Mouse (Mus musculus) lung, postnatal 25 days (tissue): ENCODE data around the gene Zmiz2.
A peak's percentile ranks its signal among the peaks of the same experiment; 100 is the strongest.
"Not testable (repeated sequence)": the region's sequence is repeated elsewhere in the genome, so short reads cannot be mapped to it uniquely, and the experiment has no call there.

Source experiments
- DNase-seq: peaks from one replicate; pipeline ENCODE4 v3.0.0; 2022; ENCODE audit warnings: low spot score

Zmiz2 gene

DNA sequence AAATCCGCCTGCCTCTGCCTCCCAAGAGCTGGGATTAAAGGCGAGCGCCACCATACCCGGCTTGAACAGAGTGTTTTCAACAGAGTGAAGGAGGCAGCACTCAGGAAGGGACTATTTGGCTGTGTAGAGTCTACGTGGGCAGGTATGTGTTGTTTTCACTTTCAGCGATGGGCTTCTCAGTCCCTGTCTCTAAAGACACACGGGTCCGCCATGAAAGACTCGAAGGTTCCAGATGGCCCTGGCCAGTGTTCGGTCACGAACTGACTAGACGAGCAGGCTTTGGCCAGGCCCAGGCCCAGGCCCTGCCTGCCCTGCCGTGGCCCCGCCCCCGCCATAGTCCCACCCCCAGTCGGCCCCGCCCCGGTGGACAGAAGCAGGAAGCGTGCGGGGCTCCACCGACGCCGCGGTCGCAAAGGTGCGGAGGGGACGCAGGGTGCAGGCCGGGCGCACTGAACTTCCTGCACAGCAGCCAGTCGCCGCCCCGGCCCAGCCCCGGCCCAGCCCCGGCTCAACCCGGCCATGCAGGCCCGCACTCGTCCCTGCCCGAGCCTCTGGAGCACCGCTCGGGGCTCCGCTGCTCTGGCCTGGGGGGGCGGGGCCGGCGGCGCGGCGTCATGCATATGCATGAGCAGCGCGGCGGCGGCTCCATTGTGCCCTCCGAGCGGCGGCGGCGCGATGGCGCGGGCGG lies at the start of gene Zmiz2:
Gene Zmiz2 (plus strand): TSS at position 349 of the 688 bp plus-strand sequence.
- DNase-seq = peak; percentile 94

DNA sequence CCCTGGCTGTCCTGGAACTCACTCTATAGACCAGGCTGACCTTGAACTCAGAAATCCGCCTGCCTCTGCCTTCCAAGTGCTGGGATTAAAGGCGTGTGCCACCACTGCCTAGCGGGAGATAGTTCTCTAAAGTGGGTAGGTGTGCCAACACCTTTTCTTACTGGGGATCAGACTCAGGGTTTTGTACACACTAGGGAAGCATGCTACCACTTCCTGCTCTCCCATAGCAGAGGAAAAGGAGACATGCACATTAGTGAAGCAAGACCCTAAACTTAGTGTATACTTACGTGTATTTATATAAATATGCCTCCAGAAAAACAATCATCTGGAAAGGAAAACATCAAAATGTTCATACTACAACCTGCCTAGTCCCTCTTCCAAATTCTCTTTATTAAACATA lies 42.9 kb upstream of the Zmiz2 start:
- DNase-seq = no peak

DNA sequence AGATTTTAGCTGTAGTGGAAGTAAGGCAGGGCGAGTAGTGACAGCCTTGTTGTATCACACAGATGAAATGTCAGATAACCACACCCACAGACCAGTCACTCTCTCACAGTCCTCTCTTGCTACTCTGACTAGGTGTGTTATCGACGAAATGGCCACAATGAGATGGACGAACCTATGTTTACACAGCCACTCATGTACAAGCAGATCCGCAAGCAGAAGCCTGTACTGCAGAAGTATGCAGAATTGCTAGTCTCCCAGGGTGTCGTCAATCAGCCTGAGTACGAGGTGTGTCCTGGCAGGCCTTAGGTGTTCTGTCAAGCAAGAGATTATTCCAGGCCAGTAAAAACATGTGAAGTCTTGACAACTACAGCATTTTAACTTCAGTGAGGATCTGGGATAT lies 41.9 kb upstream of the Zmiz2 start:
- no peak for DNase-seq

DNA sequence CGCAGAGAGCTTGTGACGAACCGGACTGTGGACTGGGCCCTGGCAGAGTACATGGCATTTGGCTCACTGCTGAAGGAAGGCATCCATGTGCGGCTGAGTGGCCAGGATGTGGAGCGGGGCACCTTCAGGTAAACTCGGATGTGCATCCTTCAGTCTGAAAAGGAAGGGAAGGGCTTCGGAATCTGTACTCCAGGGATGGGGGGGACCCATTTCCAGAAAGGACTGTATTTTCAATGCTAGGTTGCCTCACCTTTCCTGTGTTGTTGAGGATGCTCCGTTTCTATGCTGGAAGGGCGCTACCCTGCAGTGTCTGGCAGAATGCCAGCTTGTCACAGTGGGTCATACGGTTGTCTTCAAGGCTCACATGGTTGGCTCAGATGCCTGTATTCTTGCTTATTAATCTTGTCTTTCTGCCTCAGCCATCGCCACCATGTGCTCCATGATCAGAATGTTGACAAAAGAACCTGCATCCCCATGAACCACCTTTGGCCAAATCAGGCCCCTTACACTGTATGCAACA lies 40.1 kb upstream of the Zmiz2 start:
- no peak for DNase-seq

DNA sequence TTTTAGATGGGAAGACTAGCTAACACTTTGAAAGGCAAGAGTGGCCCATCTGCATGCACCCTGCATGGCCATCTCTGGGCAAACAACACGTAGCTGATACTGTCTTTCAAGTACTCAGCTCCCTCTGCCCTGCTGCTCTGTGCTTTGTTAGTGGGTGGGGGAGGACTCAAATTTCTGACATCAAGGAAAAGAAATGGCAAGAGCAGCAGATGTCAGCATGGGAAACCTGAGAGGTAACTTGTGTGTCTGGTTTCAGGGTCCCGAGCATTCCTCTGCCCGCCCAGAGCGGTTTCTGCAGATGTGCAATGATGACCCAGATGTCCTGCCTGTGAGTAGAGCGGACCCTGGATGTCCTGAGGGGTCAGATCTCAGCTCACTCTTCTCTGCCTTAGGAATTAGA lies 39.3 kb upstream of the Zmiz2 start:
- no peak for DNase-seq

DNA sequence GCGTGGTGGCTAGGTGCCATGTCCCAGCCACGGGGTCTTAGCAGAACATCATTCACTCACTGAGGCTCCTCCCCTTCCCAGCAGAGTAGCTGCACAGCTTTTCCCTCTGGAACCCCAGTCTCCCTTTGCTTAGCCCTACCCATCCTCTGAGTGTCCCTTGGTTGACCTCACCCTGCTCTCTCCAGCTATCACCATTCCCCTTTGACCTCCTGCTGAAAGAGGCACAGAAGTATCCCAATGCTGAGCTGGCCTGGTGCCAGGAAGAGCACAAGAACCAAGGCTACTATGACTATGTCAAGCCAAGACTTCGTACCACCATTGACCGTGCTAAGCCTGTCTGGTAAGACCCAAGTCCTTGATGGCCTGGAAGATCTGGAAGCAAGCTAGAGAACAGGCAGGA lies 33.8 kb upstream of the Zmiz2 start:
- DNase-seq = no peak

DNA sequence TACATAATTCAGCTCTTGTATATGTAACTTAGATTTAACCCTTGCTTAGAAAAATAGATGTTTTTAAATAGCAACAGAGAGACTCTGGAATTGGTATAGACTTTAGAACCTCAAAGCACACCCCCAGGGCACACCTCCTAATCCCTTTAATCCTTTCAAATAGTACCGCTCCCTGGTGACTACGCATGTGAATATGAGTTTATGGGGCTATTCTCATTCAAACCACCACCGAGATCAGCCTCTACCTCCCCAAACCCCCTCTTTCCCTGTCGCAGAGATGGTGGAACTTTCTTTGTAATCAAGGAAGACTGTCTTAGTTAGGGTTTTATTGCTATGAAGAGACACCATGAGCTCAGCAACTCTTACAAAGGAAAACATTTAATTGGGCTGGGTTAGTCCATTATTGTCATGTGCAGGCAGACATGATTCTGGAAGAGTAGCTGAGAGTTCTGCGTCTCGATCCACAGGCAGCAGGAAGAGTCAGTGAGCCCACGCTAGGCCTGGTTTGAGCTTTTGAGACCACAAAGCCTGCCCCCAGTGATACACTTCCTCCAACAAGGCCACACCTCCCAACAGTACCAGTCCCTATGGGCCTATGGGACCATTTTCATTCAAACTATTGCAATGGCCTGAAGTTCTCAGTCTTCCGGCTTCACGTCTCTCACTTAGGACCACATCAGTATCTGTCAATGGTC lies 24.1 kb upstream of the Zmiz2 start:
- DNase-seq = no peak

DNA sequence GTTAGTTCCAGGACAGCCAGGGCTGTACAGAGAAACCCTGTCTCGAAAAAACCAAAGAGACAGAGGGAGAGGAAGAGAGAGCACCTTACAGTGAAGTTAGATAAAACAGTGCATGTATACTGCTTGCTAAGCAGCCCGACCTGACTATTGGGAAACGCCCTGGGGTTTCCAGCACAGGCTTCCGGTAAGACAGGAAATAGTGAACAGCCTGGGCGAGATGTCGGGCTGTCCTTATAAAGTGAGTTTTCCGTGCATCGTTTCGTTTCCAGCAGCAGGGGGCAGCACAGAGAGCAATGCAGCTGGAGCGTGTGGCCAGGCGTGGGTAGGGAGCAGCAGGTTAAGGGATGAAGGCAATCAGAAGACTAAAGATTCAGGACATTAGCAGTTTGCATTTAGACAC lies 23.0 kb upstream of the Zmiz2 start:
- DNase-seq = peak; percentile 87

DNA sequence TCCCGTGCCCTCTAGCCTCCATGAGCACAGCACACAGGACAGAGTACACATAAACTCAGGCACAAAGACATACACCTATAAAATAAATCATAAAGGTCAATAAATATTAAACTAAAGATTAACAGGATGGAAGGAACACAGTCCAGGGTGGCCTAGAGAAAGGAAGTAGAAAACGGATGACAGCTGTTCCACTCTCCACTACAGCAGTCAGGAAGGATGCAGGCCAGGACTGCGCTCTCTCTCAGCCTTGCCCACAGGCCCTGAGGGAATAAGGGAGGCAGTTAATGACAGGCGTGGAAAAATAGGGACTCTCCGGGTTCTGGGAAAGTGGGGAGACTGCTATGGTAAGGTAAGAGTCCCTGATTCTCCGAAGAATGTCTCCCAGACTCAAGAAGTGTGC lies 22.4 kb upstream of the Zmiz2 start:
- no peak for DNase-seq

DNA sequence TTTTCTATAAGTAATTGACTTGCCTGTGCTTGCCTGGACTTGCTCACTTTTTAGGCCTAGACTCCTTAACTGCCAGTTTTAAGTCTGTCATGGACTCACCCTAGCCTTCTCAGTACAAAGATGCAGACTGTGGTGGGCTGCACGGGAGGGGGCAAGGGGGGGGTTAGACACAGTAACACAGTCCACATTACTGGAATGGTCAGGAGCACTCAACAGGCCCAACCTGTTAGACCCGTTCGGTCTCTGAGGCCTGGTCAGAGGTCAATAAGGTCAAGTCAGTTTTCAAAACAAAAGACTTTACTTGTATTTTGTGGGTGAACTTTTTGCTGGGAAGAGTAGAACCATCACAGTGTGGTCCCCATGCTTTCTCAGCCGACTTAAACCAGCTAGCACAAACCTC lies 21.7 kb upstream of the Zmiz2 start:
- DNase-seq = no peak

DNA sequence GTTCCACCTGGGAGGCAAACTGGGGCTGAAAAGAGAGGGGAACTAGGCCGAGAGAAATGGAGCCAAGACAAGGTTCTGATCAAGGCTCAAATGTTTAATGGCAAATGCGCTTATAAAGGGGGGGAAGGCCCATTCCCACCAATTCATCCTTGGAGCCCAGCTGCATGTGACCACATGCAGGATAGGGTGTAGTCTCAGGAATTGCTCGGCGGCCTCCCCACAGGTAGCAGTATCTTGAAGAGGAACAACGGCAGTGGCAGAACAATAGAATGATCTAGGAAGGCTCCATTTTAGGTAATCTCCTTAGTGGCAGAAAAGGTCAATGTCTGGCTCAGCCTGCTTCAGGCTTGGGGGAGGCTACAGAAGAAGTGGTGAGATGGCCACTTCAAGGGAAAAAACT lies 20.9 kb upstream of the Zmiz2 start:
- DNase-seq = not testable (repeated sequence)

DNA sequence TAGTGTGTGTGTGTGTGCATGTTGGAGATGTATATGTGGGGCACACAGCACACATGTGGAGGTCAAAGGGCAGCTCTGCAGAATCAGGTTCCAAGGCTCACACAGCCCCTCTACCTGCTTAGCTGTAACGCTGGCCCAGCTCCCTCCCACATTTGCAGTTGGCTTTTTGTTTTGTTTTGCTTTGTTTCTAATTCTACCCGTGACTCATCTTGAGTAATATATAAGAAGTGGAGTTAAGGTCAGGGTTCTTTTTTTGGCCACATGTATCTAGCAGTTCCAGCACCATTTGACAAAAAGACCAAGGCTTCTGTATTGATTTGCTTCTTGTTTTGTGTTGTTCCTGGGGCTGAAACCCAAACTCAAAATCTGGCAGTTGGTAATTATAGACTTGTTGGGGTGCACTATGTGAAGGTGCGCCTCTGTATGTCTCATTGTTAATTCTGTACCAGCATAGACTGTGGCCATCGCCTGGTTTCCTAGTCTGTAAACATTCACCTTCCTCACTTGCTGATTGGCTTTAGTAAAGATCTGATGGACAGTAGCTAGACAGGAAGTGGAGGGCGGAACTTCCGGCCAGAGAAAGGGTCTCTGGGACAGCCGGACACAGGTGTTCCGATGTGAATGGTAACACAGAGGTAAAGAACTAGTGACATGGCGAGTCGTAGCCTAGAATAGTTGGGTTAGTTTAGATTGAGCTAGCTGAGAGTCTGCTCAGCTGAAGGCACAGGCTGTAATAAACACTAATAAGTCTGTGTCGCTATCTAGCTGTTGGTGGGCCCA lies 17.3 kb upstream of the Zmiz2 start:
- no peak for DNase-seq

DNA sequence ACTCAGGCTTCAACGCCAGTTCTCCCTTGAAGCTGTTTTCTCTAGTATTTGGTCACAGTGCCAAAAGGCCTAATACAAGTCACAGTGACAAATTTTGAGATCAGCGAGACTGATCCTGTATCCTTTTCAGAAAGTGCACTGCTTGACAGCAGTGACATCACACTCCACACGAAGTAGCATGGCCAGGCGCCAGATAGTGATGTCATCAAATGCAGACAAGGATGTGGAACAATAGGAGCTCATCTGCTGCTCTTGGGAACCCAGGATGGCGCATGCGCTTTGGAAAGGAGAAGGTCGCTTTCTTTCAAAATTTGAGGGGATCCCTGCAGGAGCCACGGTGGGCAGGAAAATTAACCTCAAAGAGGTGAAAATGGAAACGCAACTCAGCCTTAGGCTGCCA lies 16.1 kb upstream of the Zmiz2 start:
- DNase-seq = no peak

DNA sequence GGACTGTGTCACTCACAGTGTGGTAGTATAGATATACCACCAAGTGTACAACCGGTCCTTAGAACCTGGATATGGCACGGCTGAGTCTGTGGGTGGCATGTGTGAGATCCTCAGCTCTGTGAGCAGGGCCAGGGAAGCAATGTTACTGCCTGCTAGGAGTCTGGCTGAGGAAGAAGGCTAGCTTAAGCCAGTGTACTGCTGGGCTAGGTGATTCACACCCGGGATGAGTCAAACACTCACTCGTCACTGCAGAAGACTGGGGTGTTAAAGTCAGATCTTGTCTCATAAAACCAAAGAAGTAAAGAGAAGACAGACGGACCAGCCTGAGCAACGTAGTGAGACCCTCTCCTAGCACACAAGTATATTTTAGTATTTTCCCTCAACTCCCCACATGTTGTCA lies 8.0 kb upstream of the Zmiz2 start:
- no peak for DNase-seq

DNA sequence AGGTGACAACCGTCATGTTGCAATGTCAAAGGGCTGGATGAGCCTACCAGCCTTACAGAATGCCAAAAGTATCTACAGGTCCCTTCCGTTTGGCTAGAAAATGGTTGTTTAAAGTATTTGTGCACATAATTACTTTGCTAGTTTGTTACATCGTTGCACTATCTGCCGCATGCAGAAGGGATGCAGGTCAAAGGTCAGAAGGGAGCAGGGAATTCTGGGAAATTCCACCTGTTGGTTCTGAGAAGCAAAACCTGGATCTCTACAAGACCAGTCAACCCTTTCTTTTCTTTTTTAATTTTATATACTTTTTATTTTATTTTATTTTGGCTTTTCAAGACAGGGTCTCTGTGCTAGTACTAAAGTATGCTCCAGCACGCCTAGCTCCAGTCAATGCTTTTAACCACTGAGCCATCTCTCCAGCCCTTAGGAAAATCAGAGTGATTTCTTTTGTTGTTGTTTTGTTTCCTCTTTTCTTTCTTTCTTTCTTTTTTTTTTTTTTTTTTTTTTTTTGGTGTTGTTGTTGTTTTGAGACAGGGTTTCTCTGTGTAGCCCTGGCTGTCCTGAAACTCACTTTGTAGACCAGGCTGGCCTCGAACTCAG lies 648 bp upstream of the Zmiz2 start:
- DNase-seq = no peak

DNA sequence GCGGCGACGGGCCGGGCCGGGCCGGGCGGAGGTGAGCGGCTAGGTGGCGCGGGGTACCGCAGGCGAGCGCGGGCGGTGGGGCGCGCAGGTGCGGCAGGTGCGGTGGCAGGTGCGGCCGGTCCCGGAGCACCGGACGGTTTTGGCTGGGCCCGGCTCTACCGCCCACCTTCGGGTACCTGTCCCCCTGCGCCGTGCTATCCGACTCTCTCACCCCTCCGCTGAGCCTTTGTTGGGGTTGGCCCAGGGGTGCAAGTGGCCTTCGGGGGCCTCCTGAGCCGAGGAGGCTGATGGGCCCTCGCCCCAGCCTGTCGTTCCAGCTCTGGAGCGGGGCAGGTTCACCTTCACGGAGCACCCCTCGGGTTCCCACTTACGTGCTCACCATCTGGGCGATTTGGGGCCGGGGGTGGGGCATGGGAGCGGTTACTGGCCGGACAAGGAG lies 628 bp downstream of the Zmiz2 start:
- no peak for DNase-seq

DNA sequence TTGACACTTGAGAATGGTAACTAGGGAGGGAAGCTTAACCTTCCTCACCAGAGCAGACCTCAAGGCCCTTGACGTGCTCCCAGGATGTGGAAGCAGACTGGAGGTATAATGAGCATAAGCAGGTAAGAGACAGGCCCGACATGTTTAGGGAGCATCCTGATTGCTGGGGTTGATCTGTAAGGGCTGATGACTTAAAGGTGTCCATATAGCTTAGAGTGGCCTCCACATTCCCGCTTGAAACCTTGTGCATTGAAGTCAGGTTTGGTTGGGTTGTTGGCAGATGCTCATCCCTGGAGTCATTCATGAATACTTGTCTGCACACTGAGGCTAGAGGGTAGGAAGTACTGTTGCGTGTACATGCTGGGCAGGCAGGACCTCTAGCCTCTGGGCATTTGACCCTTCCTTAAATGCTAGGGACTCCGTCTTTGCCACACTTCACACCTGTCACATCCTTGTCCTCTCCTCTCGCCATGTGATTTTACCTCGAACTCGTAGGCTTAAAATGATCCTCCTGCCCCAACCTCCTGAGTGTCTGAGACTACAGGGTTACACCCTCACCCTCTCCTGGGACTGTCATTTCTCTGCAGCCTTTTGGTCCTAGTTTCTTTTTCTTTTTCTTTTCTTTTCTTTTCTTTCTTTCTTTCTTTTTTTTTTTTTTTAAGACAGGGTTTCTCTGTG lies 1.6 kb downstream of the Zmiz2 start:
- DNase-seq = no peak

DNA sequence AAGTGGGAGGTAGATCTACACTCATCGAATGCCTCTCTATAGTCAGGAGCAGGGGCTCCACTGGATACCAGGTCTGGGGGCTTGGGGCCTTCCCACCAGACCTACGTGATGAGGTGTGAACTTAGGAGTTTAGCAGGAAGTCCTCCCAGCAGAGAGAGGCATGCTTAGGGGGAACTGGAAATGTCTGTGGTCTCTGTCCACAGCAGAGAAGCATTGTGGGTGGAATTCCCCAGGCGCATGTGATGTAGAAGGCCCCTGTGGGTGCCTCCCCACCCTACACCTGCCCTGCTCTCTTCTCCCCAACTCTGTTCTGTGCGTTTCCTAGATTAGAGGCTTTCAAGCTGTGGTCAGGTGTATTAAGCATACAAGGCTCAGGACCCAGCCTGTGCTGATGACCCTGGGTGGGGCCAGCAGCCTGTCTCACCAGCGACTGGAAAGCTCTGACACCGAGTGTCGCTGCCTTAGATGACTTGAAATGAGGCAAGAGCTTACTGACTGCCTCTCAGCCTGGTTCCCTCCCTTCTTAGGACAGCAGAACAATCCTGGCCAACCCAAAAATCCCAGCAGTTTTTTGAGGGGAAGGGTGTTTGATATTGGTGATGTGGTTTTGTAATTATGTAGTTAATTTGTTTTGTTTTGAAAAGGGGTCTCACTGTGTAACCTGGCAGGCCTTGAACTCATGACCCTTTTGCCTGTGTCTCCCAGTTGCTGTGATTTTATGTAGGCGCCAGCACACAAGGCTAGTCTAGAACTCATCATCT lies 2.8 kb downstream of the Zmiz2 start:
- DNase-seq = no peak

DNA sequence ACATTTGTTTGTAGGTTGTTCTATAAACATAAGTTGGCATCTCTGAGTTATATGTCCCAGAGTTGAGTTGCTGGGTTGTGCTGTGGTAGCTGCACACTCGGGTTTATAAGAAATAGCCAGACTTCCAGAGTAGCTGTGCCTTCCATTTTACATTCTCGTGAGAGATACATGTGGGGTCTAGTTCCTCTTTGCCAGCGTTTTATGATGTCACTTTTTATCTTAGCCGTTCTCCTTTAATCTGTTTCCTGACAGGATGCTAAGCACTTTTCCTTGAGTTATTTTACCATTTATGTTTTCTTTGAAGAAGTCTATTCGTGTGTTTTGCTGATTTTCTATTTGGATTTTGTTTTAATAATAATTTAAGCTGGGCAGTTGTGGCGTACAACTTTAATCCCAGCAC lies 4.0 kb downstream of the Zmiz2 start:
- no peak for DNase-seq

DNA sequence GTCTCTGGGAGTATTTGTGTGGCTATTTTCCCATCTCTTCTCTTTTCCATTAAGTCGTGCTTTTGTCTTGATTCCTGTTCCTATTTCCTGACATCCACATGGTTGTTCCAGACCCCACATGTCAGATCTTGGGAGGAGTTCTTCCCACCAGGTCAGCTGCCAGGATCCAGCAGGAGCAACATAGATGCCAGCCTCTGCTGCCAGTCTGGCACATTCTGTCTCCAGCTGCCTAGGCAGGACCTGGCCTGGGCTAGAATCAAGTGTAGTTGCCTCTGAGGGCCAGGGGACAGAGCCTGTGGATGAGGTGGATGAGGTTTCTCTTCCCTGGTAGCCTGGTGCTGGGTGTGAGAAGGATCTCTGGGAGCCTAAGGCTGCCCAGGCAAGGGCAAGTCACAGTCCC lies 5.0 kb downstream of the Zmiz2 start:
- DNase-seq = no peak

DNA sequence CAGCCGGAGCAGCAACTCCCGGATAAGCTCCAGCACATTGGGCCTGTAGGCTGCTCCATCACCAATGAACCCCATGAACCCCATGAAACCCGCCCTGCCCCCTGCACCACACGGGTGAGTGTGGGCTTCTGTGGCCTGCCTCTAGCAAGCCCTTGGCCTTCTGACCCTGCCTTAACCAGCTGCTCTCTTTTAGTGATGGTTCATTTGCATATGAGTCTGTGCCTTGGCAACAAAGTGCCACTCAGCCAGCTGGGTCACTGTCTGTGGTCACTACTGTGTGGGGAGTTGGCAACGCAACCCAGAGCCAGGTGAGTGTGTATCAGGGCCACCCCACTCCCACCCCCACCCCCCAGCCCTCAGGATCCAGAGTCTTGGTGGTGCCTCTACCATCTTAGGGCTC lies 6.7 kb downstream of the Zmiz2 start:
- no peak for DNase-seq
